Mouse (Mus musculus) erythroid progenitor cell, adult 5-6 weeks (primary cell): ENCODE data around the gene Rnf39. TPM values are rescaled to one million over a fixed set of nuclear protein-coding genes. Genes with fewer than 3 reads are reported as not detected.

ENCODE experiments used
- ATAC-seq: replicated peaks from 2 replicates; pipeline ENCODE4 v1.8.0; 2016; ENCODE audit warnings: moderate number of reproducible peaks, mild to moderate bottlenecking, moderate TSS enrichment, inconsistent platforms; ENCODE audit not compliant: poor library complexity, low FRiP score, severe bottlenecking
- total RNA-seq, 2 experiments: library from RNA; stranded (forward) in 1 of 2; stranded (reverse) in 1 of 2; fragments of 150-400 nt in 1 of 2; fragments of 186-747, 209-891 nt in 1 of 2; gene quantifications; 2 replicates each; pipeline versions ENCODE4 v1.2.3 to v1.2.4; 2015 to 2017; ENCODE audit warnings: low replicate concordance in 2 of 2

Gene Rnf39
- total RNA-seq, 2 experiments from 2014 or later, result not detected

DNA sequence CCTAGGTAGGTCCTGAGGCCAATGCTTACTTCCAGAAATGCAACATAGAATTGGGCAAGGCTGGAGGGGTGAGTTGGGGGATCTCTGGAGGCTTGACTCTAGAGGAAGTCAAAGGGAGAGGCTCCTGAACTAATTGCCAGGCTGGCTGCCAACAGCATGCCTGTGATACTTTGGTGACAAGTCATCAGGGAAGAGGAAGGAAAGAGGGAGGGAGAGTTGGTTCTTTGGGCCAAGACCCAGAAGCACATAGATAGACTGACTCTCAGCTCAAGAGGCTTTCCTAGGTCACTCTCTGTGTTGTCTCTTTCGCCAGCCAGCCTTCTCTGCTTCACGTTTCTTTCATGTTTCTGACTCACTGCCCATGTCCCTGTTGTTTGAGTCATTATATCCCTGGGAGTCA lies 10.9 kb upstream of the Rnf39 start:
- no peak for ATAC-seq

DNA sequence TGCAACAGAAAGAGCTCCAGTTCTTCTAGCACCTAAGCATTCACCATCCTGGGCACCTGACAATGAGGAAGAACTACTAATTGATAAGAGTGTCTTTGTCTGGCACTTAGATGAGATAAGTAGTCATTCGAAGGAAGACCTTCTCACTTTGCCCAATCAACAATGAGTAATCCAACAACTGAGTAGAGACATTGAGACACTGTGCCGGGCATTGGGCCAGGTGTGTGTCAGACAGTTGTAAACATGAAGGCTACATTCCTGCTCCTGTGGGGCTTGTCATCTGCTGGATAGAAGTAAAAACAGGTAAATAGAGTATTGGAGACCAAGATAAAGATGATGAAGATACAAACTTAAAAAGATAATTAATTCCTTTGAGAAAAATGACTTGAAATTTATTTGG lies 4.7 kb upstream of the Rnf39 start:
- ATAC-seq, result no peak

DNA sequence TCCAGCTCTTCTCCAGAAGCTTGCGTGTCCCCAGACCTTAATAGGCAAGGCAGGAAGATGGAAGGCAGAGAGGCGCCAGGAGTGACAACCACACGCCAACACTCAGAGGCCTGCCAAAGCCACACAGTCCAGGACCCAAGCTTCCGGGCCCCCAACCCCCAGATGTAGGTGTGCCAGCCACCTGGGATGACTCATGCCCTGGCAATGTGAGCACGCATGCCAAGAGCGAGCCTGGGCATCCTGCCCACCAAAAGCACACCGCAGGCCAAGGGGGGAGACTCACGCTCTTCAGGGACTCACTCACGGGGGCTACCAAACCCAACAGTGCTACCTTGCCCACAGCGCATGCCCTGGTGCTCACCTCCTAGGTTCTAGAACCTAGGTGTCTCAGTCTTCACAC lies 327 bp upstream of the Rnf39 start:
- no peak for ATAC-seq

DNA sequence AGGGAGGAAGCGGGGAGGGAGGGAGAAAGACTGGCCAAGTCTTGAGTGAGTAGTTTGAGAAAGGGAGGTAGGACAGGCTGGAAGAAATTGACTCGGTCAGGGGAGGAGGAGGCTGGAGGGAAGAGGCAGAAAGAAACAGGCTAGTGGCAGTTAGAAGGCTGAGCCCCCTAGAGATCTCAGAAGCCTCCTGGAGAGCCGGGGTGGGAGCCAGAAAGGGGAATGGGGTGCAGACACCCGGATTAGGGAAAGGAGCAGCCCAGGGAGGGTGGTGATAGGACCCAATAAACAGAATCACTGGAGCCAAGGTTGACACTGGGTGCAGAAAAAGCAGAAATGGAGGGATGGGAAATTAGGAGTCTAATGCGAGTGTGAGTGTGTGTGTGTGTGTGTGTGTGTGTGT lies 973 bp downstream of the Rnf39 start:
- ATAC-seq, result no peak

DNA sequence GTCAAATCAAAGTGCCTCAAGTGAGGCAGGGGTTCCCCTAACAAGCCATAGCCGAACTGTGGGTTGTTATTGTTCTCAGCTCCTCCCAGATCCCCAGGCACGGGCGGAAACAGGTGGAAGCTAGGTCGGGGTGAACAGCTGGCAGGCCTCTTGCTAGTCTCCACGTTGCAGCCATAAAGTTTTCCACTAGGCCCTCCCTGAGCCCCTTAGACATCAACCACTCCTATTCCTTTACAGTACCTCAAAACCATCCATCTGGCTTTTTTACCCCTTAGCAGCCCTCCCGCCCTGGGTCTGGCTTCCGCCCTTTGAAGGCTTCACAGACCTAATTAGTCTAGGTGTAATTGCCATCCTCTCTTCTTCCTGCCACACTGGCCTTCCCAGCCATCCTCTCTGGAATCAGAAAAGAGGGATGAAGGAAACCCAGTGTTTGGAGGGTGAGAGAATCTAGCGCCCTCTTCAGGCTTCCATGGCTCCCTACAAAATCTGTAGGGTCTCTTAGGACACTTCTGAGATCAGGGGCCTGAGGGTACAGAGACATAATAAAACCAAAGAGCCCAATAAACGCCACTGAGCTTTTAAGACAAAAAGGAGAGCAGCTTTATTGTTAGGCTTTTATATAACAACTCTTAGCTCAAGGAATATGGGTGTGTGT lies 1.5 kb downstream of the Rnf39 start:
- no peak for ATAC-seq

DNA sequence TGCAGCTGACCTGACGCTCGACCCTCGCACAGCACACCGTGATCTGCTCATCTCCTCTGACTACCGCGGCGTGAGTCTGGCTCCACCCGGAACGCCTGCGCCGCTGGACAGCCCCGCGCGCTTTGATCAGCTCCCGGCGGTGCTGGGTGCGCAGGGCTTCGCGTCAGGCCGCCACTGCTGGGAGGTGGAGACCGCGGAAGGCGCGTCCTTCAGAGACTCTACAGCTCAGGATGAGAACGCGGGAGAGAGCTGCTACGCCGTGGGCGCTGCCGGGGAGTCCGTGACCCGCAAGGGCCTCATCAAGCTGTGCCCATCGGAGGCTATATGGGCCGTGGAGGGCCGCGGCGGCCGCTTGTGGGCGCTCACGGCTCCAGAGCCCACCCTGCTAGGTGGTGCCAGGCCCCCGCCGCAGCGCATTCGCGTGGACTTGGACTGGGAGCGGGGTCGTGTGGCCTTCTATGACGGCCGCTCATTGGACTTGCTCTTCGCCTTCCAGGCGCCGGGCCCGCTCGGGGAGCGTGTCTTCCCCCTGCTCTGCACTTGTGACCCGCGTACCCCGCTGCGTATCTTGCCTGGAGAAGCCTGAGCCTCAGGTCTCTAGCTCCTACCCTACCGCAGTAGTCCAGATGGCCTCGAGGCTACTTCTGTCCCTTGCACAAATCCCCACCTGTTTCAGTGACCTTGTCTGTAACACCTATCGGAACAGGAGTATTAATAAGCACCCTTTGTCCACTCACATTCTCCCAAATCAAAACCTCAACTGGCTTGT lies 4.5 kb downstream of the Rnf39 start:
- no peak for ATAC-seq

DNA sequence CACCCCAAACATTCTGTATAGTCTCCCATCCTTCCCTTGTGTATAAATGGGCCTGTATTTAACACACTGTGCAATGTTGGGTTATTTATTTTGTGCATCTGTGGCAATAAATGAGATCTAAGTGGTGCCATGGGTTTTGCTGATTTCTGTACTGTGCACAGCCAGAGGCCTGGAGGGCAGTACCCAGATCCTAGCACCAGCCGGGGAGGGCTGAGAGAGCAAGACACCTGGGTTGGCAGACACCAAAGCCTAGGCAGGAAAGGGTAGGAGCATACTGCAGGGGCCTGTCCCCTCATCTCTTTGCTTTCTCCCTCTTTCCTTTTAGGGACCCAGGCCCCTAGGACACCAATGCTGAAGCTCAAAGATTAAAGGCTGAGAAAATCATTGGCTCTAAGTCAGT lies 5.6 kb downstream of the Rnf39 start:
- no peak for ATAC-seq

DNA sequence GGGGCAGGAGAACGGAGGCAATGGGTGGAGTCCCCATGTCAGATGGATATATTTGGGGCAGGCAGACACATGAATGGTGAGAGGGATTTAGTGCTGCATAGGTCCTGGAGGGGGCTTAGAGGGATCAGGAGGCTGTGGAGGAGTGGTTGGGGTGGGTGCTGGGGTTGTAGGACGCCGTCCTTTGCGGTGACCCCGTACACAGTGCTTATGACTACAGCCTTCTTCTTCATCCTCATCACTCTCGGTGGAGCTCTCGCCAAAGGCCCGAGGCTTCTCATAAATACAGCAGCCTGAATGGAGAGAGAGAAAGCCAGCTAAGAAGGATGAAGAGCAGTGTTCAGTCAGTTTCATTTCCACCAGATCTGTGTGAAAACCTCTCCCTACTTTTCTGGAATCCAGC lies 6.5 kb downstream of the Rnf39 start:
- no peak for ATAC-seq

DNA sequence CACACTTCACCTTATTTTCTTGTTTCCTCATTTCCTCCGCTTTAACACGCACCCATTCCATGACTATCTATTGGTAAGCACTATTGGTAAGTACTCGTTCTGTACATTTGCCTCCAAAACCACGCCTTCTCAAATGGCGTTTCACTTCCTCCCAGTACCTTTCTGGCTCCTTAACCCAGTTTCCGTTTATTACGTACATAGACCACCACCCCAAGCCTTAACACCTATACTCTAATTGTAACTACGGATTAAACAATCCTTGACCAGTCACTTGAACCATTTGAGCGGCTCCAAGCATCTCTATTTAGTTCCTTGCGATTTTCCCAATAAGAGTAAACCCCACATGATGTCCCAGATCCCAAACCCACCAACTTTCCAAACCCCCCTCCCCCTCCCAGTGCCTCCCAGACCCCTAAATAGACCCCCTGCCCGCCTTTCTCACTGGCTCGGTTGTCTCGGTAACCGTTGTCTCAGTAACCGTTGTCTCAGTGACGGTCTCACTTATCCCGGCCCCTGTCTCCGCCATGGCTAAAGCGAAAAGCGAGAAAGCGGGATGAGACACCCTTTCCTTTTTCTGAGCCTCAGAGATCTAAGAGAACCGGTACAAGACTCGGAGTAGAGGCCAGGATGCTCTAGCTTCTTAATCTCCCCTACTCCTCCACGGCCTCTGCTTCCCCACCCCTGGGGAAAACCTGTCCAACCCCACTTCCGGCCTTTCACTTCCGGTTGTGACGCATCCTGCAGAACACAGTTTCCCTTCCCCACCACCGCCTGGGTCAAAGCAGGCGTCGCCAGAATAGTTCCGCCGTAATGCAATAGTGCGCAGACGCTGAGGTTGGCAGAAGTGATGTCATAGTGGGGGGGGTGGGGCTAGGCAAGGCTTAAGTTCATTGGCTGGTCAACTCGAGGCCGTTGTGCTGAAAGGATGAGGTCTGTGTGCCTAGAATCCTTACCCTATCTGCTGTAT lies 8.5 kb downstream of the Rnf39 start, which contains the start of gene Ppp1r11:
TSS of gene Ppp1r11 (minus strand) at position 761 of the 967 bp plus-strand sequence.
- peak; percentile 98 for ATAC-seq

DNA sequence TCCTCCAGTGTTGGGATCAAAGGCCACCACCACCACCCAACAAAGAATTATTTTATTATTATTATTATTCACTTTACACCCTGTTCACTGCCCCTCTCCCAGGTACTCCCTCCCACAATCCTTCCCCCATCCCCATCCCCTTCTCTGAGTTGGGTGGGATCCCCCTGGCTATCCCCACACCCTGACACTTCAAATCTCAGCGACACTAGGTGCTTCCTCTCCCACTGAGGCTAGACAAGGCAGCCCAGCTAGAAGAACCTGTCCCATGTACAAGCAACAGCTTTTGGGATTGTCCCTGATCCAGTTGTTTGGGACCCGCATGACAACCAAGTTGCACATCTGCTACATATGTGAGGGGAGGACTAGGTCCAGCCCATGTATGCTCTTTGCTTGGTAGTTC lies 9.9 kb downstream of the Rnf39 start:
- ATAC-seq, result no peak

DNA sequence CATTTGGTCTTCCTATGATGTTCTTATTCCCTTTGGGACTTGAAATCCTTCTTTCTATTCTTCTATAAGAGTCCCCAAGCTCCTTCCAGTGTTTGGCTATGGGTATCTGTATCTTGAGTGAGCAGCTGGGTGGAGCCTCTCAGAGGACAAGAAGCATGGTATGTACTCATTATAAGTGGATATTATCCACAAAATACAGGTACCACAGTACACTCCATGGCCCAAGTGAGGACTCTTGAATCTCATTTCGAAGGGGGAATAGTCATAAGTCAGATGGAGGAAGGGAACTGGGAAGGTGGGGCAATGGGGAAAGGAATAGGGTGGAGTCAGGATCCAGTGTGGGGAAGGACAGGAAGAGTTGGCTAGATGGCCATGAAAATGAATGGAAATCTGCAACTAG lies 10.3 kb downstream of the Rnf39 start:
- ATAC-seq, result no peak

DNA sequence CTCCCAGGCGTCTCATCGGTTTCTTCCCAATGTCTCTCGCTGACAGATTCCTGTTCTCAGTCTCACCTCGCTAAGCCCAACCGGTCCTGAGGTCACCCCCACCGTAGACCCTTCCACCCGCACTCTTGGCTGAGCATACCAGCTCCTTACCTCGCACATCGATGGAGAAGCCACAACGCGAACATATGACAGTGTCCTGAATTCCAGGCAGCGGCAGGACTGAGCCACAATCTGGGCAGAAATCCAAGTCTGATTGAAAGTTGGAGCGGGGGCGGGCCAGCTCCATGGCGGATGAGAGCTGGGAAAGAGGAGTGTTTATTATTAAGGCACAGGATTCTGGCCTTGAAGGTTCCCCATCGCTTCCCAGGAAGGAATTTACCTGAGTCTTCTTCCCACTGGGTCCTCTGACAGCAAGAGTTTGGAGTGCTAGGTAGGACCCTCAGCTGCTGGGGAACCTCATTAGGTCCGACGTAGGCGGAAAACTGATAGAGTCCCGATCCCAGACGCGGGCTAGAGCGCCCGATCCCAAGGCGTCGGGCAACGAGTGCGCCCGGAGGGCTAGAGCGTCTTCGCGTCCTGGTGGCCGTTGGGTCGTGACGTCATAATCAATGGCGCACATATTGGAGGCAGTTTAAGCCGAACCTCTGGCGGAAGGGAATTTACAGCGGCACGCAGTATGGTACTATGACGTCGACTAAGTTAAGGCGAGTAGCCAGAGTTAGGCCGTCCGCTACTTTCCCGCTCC lies 15.5 kb downstream of the Rnf39 start, which contains the start of the genes Znrd1 and Znrd1as:
TSS of gene Znrd1 (minus strand) at position 561 of the 745 bp plus-strand sequence.
TSS of gene Znrd1as (plus strand) at position 594 of the 745 bp plus-strand sequence.
- peak; percentile 99 for ATAC-seq

DNA sequence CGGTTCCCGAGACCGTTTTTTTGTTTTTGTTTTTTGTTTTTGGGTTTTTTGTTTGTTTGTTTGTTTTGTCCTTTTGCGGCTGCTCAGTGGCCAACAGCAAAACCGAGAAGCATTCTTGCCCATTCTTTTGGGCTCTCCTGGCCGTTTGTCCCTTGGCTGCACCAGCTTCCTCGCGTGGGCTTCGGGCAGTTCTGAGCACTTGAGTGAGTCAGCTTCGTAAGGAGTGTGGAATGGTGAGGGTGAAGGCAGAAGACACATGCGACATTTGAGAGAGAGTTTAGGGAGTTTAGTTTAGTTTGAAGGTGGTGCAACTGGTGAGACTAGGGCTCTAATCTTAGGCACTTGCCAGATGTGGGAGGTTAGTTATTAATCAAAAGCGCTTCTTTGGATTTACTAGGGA lies 16.2 kb downstream of the Rnf39 start:
- ATAC-seq, result no peak

DNA sequence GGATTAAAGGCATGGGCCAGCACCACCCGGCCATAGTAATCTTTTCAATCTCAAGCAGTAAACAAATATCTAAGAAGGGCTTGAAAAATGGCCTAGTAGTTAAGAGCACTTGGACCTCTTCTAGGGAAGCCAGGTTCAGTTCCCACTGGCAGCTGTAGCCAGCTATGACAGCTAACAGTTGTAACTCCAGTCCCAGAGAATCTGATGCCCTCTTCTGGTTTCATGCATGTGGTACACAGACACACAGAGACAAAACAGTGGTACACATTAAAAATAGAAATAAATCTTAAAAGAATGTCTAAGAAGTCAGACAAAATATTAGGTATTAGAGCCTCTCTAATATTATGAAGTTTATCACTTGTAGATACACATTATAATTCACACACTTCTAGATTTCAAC lies 18.4 kb downstream of the Rnf39 start:
- no peak for ATAC-seq

DNA sequence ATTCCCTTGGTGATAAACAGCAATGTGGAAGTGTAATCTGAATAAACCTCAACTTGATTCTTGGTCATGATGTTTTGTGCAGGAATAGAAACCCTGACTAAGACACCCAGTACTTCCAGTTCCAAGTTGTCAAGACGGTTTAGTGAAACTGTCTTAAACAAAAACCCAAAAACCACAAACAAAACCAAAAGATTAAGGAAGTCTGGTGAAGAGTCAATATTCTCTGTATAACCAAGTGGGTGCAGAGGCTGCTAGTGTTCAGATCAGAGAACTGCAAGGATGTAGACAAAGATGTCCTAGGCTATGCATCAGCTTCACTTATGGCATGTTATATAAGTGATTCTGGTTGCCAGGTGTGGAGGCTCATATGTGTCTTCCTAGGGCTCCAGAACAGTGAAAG lies 24.2 kb downstream of the Rnf39 start:
- ATAC-seq, result no peak

DNA sequence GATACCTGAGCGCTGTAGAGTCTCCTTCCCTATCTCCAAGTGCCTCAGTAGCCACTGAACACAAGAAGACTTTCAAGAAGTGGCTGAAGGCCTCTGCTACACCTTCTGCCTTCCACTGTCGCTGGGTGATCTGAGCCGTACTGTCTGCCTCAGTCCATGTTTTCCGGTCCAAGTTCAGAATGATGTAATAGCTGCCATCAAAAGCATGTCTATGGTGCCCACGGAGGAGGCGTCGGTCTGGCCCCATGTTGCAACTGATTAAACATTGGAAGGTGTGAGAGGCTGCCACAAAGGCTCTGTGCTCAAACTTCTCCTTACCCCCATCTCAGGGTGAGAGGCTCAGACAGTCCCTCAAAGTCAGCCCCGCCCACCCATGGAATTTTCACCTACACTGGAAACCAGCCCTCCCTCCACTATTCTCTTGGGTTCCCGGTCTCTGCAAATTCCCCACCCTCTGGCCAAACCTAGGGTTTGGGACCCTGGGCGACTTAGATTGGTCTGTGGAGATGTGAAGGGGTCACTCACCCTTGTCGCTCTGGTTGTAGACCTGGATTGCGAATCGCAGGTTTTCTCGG lies 27.7 kb downstream of the Rnf39 start:
- ATAC-seq, result no peak

DNA sequence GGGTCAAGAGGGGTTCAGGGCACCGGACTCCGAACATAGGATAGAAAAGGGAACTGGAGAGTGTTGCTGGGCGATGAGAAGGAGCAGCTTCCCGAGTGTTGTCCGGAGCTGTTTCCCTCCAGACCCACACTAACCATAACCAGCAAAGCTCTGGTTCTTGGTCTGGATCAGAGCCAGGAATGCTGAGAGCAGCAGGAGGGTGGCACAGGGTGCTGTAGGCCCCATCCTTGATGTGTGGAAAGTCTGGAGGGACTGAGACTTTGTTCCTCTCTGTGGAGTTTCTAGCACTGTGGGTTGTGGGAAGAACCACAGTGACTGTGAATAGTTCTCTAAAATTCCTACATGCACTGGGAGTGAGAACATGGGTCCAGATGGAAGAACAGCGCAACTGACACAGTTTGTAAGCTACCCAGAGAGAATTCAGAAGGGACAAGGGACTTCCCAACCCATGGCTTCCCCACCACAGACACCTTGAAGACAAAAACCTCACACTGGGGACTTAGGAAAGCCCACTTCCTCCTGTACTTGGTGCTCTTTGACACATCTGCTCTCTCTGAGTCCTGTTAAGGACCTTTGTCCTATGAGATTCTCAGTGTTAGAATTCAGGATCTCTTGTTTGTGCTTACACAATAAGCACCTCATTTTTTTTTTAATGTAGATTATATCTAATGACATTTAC lies 28.6 kb downstream of the Rnf39 start:
- no peak for ATAC-seq

DNA sequence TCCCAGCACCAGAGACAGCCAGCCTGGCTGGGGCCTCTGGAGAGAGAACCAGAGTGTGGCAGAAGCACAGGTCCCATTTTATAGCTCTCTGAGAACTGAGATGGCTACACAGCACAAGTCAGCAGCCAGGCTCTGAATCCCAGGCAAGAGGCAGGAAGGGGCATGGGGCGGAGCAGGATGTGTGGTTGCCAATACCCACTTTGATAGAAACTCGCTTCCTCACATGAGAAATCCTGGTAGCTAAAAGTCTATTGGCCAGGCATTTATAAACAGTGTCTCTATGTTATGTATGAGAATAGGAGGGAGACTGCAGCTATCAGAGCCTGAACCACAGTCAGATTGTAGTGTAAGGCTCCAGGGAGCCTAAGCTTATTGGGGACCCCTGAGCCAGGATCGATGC lies 30.1 kb downstream of the Rnf39 start:
- ATAC-seq, result no peak
